Mouse (Mus musculus) cerebellum, postnatal 4 days (tissue): ENCODE results near the gene Klhl25.
"Not testable (repeated sequence)": the region's sequence is repeated elsewhere in the genome, so short reads cannot be mapped to it uniquely, and the experiment has no call there.

Source experiments
- DNase-seq, 2 experiments: peaks; one replicate each; pipeline ENCODE4 v3.0.0; 2022; ENCODE audit warnings: low spot score in 2 of 2, mixed read lengths in 1 of 2

The Klhl25 gene

GRCm38 (mm10) chr7:75845936-75846335 is 2.2 kb upstream of the Klhl25 start:
- DNase-seq, result no peak

GRCm38 (mm10) chr7:75846942-75847341 is 1.2 kb upstream of the Klhl25 start:
- no peak for DNase-seq

- DNase-seq, result no peak
Measured at GRCm38 (mm10) chr7:75847489-75847888, 621 bp upstream of the Klhl25 start.

GRCm38 (mm10) chr7:75848776-75849670 is 913 bp downstream of the Klhl25 start:
- DNase-seq, result no peak

- DNase-seq, result not testable (repeated sequence)
Measured at GRCm38 (mm10) chr7:75850396-75850795, 2.3 kb downstream of the Klhl25 start.

GRCm38 (mm10) chr7:75851290-75851689 is 3.2 kb downstream of the Klhl25 start:
- no peak for DNase-seq

GRCm38 (mm10) chr7:75852363-75852762 is 4.3 kb downstream of the Klhl25 start:
- DNase-seq, result peak in 1 of 2 experiments; percentile 73

- no peak for DNase-seq
Measured at GRCm38 (mm10) chr7:75853171-75853830, 5.2 kb downstream of the Klhl25 start.

- DNase-seq, result peak in 1 of 2 experiments; percentile 38
Measured at GRCm38 (mm10) chr7:75854231-75854925, 6.3 kb downstream of the Klhl25 start.

GRCm38 (mm10) chr7:75855028-75855427 is 6.9 kb downstream of the Klhl25 start:
- DNase-seq, result no peak

GRCm38 (mm10) chr7:75856259-75856658 is 8.1 kb downstream of the Klhl25 start:
- no peak for DNase-seq

- DNase-seq, result no peak
Measured at GRCm38 (mm10) chr7:75859771-75860196, 11.7 kb downstream of the Klhl25 start.

GRCm38 (mm10) chr7:75861638-75862426 is 13.7 kb downstream of the Klhl25 start:
- DNase-seq, result not testable (repeated sequence)

- not testable (repeated sequence) for DNase-seq
Measured at GRCm38 (mm10) chr7:75862427-75862781, 14.3 kb downstream of the Klhl25 start.

- not testable (repeated sequence) for DNase-seq
Measured at GRCm38 (mm10) chr7:75863248-75863911, 15.3 kb downstream of the Klhl25 start.

- DNase-seq, result no peak
Measured at GRCm38 (mm10) chr7:75865026-75865425, 16.9 kb downstream of the Klhl25 start.

GRCm38 (mm10) chr7:75866557-75866956 is 18.4 kb downstream of the Klhl25 start:
- no peak for DNase-seq

- no peak for DNase-seq
Measured at GRCm38 (mm10) chr7:75868687-75869086, 20.6 kb downstream of the Klhl25 start.

GRCm38 (mm10) chr7:75870551-75870950 is 22.4 kb downstream of the Klhl25 start:
- peak in 1 of 2 experiments; percentile 11 for DNase-seq

- peak in 1 of 2 experiments; percentile 1 for DNase-seq
Measured at GRCm38 (mm10) chr7:75872255-75872654, 24.1 kb downstream of the Klhl25 start.

- DNase-seq, result peak in 1 of 2 experiments; percentile 18
Measured at GRCm38 (mm10) chr7:75872697-75873096, 24.6 kb downstream of the Klhl25 start.
